Mouse (Mus musculus) G1E (cell line): Measurements from ENCODE around the gene Olfr69.

Experiments used
- CTCF ChIP-seq: IDR thresholded peaks from 2 replicates; pipeline ENCODE4 v1.5.1; 2012; ENCODE audit warnings: low read depth, low read length, inconsistent platforms, mixed read lengths
- GATA1 ChIP-seq: IDR thresholded peaks from 2 replicates; pipeline ENCODE4 v1.6.1; 2012; ENCODE audit warnings: borderline replicate concordance, low read length, inconsistent platforms, mixed read lengths
- TAL1 ChIP-seq: conservative IDR thresholded peaks from 2 replicates; pipeline ENCODE4 v1.6.1; 2012; ENCODE audit warnings: low read depth, low read length, inconsistent platforms, mixed read lengths

DNA sequence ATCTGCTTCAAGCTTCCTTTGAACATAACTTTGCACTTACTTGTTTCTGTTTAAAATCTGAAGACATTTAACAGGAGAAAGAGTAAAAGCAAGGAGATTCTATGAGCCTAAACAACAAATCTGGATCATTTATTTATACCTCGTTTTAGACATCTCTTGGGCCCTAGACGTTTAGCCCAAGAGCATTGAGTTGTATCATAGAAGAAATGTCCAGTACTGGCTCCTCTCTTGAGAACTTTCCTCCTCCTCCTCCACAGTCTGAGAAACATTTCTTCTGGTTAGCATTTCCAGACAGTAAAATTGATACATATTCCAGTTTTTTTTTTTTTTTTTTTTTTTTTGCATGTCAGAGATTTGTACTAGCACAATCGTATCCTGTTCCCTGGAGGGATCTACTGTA is 20.3 kb upstream of the Olfr69 start, which contains the start of gene Olfr67:
- TF ChIP-seq GATA1 (no peak), CTCF (no peak), TAL1 (no peak)
